In the genomic region with DNA sequence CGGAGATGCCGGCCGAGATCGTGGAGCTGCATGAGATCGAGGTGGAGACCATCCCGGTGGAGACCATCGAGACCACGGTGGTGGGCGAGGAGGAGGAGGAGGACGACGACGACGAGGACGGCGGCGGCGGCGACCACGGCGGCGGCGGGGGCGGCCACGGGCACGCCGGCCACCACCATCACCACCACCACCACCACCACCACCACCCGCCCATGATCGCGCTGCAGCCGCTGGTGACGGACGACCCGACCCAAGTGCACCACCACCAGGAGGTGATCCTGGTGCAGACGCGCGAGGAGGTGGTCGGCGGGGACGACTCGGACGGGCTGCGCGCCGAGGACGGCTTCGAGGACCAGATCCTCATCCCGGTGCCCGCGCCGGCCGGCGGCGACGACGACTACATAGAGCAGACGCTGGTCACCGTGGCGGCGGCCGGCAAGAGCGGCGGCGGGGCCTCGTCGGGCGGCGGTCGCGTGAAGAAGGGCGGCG, we compare ENCODE assay signal across 1 mouse cellular context.
TF ChIP-seq lines count a peak whose summit lies in the region.

No protein-coding gene starts in this region.

TF ChIP-seq in CH12.LX, 34 proteins besides CTCF, POLR2A, EP300 and RAD21 (continued from another document):
- TF ChIP-seq IRF4 (IDR thresholded peaks at IDR 0.05; ENCODE audit: low read depth, low read length) (no peak), E2F4 (IDR thresholded peaks at IDR 0.05; ENCODE audit: insufficient replicate concordance, low read depth, low read length) (no peak), MAX (IDR thresholded peaks at IDR 0.05; ENCODE audit: low read length) (no peak)
TF ChIP-seq in CH12.LX: peak in this region for 0.
